Mouse (Mus musculus): Measurements from ENCODE around the gene Olfr1025-ps1. TPM values are rescaled to one million over a fixed set of nuclear protein-coding genes. Genes with fewer than 3 reads are reported as not detected.

Olfr1025-ps1 gene
- not detected for polyA plus RNA-seq (2014; fragmentation: Illumina TruSeq; extraction: RNeasy Lipid Tissue Mini Kit (QIAGEN cat#74804); ENCODE audit: insufficient read depth, low read depth, low replicate concordance)

DNA sequence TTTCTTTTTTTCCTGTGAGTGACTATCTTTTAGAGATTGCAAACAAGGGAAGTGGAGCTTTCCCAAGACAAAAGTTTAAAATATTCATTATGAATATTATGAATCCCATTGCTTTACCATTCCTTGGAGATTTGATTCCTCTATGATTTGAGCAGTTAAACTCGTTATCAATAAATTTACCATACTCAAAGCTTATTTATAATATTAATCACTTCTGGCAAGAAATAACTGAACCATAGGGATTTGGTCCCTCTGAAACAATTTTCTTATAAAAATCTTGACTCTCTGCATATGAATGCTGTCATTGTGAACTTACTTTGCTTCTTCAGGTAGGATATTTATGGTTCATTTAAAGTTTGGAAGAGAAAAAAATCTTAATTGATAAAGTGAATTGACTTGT is at the start of gene Olfr1025-ps1:
TSS of gene Olfr1025-ps1 (plus strand) at position 301 of the 400 bp plus-strand sequence.

GRCm38 (mm10) chr2:85868294-85868693 is 46.7 kb upstream of the Olfr1025-ps1 start, which contains the start of gene Olfr1022:
Gene Olfr1022 (plus strand): TSS chr2:85868594.

GRCm38 (mm10) chr2:85885340-85885739 is 29.7 kb upstream of the Olfr1025-ps1 start, which contains the start of gene Olfr1023:
Gene Olfr1023 (plus strand): TSS chr2:85885640.

DNA sequence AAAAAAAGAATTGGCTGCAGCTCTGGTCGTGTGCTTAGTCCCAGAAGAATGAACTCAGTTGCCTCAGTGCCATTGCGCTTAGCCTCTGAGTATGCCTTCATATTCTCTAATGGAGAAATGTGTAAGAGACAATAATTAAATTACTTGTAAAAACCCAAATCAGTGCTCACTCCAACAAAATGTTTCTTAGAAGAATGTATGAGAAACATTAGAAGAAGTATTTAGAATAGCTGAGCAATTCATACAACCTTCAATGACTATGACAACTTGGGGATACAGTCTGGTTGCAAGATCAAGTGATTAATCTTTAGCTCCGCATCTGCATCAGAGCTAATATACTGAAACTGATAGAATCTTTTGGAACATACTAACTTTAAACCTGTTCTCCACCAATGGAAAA is 10.0 kb upstream of the Olfr1025-ps1 start, which contains the start of gene Olfr1024:
TSS of gene Olfr1024 (minus strand) at position 101 of the 400 bp plus-strand sequence.

DNA sequence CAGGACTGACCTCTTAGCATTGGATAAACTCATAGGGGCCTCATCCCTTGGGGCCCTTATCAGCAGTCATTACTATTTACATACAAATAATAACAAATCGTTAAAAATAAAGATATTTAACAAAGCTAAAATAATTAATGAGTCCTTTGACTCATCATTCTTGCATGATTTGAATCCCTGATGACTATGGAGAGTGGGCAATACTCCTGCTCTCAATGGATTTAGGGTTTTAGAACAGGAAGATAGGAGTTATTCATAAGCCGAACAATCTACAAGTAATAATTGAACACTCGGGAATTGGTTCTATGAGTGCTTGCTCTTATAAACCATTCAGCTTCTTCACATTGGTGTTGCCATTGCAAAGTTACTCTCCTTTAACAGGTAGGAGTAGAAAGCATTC is 6.3 kb downstream of the Olfr1025-ps1 start, which contains the start of gene Olfr1026:
TSS of gene Olfr1026 (plus strand) at position 301 of the 400 bp plus-strand sequence.

GRCm38 (mm10) chr2:85950137-85950536 is 35.1 kb downstream of the Olfr1025-ps1 start, which contains the start of gene Olfr1028:
Gene Olfr1028 (plus strand): TSS chr2:85950437.

Other genes starting within 250 kb of the Olfr1025-ps1 start
- not detected for gene Olfr1006, start 236.4 kb upstream of the Olfr1025-ps1 start, polyA plus RNA-seq (2014; fragmentation: Illumina TruSeq; extraction: RNeasy Lipid Tissue Mini Kit (QIAGEN cat#74804); ENCODE audit: insufficient read depth, low read depth, low replicate concordance)
- not detected for gene Olfr1008, start 225.8 kb upstream of the Olfr1025-ps1 start, polyA plus RNA-seq (2014; fragmentation: Illumina TruSeq; extraction: RNeasy Lipid Tissue Mini Kit (QIAGEN cat#74804); ENCODE audit: insufficient read depth, low read depth, low replicate concordance)
- not detected for gene Olfr1009, start 199.8 kb upstream of the Olfr1025-ps1 start, polyA plus RNA-seq (2014; fragmentation: Illumina TruSeq; extraction: RNeasy Lipid Tissue Mini Kit (QIAGEN cat#74804); ENCODE audit: insufficient read depth, low read depth, low replicate concordance)
- gene Olfr1012, start 152.4 kb upstream of the Olfr1025-ps1 start, polyA plus RNA-seq (2014; fragmentation: Illumina TruSeq; extraction: RNeasy Lipid Tissue Mini Kit (QIAGEN cat#74804); ENCODE audit: insufficient read depth, low read depth, low replicate concordance), result not detected
- not detected for gene Olfr1013, start 148.1 kb upstream of the Olfr1025-ps1 start, polyA plus RNA-seq (2014; fragmentation: Illumina TruSeq; extraction: RNeasy Lipid Tissue Mini Kit (QIAGEN cat#74804); ENCODE audit: insufficient read depth, low read depth, low replicate concordance)
- gene Olfr1014, start 142.5 kb upstream of the Olfr1025-ps1 start, polyA plus RNA-seq (2014; fragmentation: Illumina TruSeq; extraction: RNeasy Lipid Tissue Mini Kit (QIAGEN cat#74804); ENCODE audit: insufficient read depth, low read depth, low replicate concordance), result not detected
- not detected for gene Olfr1015, start 133.2 kb upstream of the Olfr1025-ps1 start, polyA plus RNA-seq (2014; fragmentation: Illumina TruSeq; extraction: RNeasy Lipid Tissue Mini Kit (QIAGEN cat#74804); ENCODE audit: insufficient read depth, low read depth, low replicate concordance)
- gene Olfr1016, start 112.6 kb upstream of the Olfr1025-ps1 start, polyA plus RNA-seq (2014; fragmentation: Illumina TruSeq; extraction: RNeasy Lipid Tissue Mini Kit (QIAGEN cat#74804); ENCODE audit: insufficient read depth, low read depth, low replicate concordance), result not detected
- gene Olfr1018, start 96.7 kb upstream of the Olfr1025-ps1 start, polyA plus RNA-seq (2014; fragmentation: Illumina TruSeq; extraction: RNeasy Lipid Tissue Mini Kit (QIAGEN cat#74804); ENCODE audit: insufficient read depth, low read depth, low replicate concordance), result not detected
- not detected for gene Olfr1019, start 69.7 kb upstream of the Olfr1025-ps1 start, polyA plus RNA-seq (2014; fragmentation: Illumina TruSeq; extraction: RNeasy Lipid Tissue Mini Kit (QIAGEN cat#74804); ENCODE audit: insufficient read depth, low read depth, low replicate concordance)
- not detected for gene Olfr1020, start 68.2 kb upstream of the Olfr1025-ps1 start, polyA plus RNA-seq (2014; fragmentation: Illumina TruSeq; extraction: RNeasy Lipid Tissue Mini Kit (QIAGEN cat#74804); ENCODE audit: insufficient read depth, low read depth, low replicate concordance)
- not detected for gene Olfr1022, start 46.6 kb upstream of the Olfr1025-ps1 start, polyA plus RNA-seq (2014; fragmentation: Illumina TruSeq; extraction: RNeasy Lipid Tissue Mini Kit (QIAGEN cat#74804); ENCODE audit: insufficient read depth, low read depth, low replicate concordance)
- gene Olfr1023, start 29.6 kb upstream of the Olfr1025-ps1 start, polyA plus RNA-seq (2014; fragmentation: Illumina TruSeq; extraction: RNeasy Lipid Tissue Mini Kit (QIAGEN cat#74804); ENCODE audit: insufficient read depth, low read depth, low replicate concordance), result not detected
- gene Olfr1024, start 10.1 kb upstream of the Olfr1025-ps1 start, polyA plus RNA-seq (2014; fragmentation: Illumina TruSeq; extraction: RNeasy Lipid Tissue Mini Kit (QIAGEN cat#74804); ENCODE audit: insufficient read depth, low read depth, low replicate concordance), result not detected
- not detected for gene Olfr1026, start 6.4 kb downstream of the Olfr1025-ps1 start, polyA plus RNA-seq (2014; fragmentation: Illumina TruSeq; extraction: RNeasy Lipid Tissue Mini Kit (QIAGEN cat#74804); ENCODE audit: insufficient read depth, low read depth, low replicate concordance)
- not detected for gene Olfr1028, start 35.2 kb downstream of the Olfr1025-ps1 start, polyA plus RNA-seq (2014; fragmentation: Illumina TruSeq; extraction: RNeasy Lipid Tissue Mini Kit (QIAGEN cat#74804); ENCODE audit: insufficient read depth, low read depth, low replicate concordance)
- gene Olfr1029, start 58.7 kb downstream of the Olfr1025-ps1 start, polyA plus RNA-seq (2014; fragmentation: Illumina TruSeq; extraction: RNeasy Lipid Tissue Mini Kit (QIAGEN cat#74804); ENCODE audit: insufficient read depth, low read depth, low replicate concordance), result not detected
- not detected for gene Olfr1030, start 64.1 kb downstream of the Olfr1025-ps1 start, polyA plus RNA-seq (2014; fragmentation: Illumina TruSeq; extraction: RNeasy Lipid Tissue Mini Kit (QIAGEN cat#74804); ENCODE audit: insufficient read depth, low read depth, low replicate concordance)
- gene Olfr1031, start 75.1 kb downstream of the Olfr1025-ps1 start, polyA plus RNA-seq (2014; fragmentation: Illumina TruSeq; extraction: RNeasy Lipid Tissue Mini Kit (QIAGEN cat#74804); ENCODE audit: insufficient read depth, low read depth, low replicate concordance), result not detected
- not detected for gene Olfr1032, start 90.3 kb downstream of the Olfr1025-ps1 start, polyA plus RNA-seq (2014; fragmentation: Illumina TruSeq; extraction: RNeasy Lipid Tissue Mini Kit (QIAGEN cat#74804); ENCODE audit: insufficient read depth, low read depth, low replicate concordance)
- 3.4 TPM for gene Olfr1033, start 105.4 kb downstream of the Olfr1025-ps1 start, polyA plus RNA-seq (2014; fragmentation: Illumina TruSeq; extraction: RNeasy Lipid Tissue Mini Kit (QIAGEN cat#74804); ENCODE audit: insufficient read depth, low read depth, low replicate concordance)
- 0.06 TPM for gene Olfr1034, start 130.7 kb downstream of the Olfr1025-ps1 start, polyA plus RNA-seq (2014; fragmentation: Illumina TruSeq; extraction: RNeasy Lipid Tissue Mini Kit (QIAGEN cat#74804); ENCODE audit: insufficient read depth, low read depth, low replicate concordance)
- not detected for gene Olfr1036, start 158.8 kb downstream of the Olfr1025-ps1 start, polyA plus RNA-seq (2014; fragmentation: Illumina TruSeq; extraction: RNeasy Lipid Tissue Mini Kit (QIAGEN cat#74804); ENCODE audit: insufficient read depth, low read depth, low replicate concordance)
- gene Olfr1037, start 172.2 kb downstream of the Olfr1025-ps1 start, polyA plus RNA-seq (2014; fragmentation: Illumina TruSeq; extraction: RNeasy Lipid Tissue Mini Kit (QIAGEN cat#74804); ENCODE audit: insufficient read depth, low read depth, low replicate concordance), result not detected
- gene Olfr1039, start 220.7 kb downstream of the Olfr1025-ps1 start, polyA plus RNA-seq (2014; fragmentation: Illumina TruSeq; extraction: RNeasy Lipid Tissue Mini Kit (QIAGEN cat#74804); ENCODE audit: insufficient read depth, low read depth, low replicate concordance), result not detected
- not detected for gene Olfr1040, start 231.5 kb downstream of the Olfr1025-ps1 start, polyA plus RNA-seq (2014; fragmentation: Illumina TruSeq; extraction: RNeasy Lipid Tissue Mini Kit (QIAGEN cat#74804); ENCODE audit: insufficient read depth, low read depth, low replicate concordance)
- gene Olfr1042, start 246.6 kb downstream of the Olfr1025-ps1 start, polyA plus RNA-seq (2014; fragmentation: Illumina TruSeq; extraction: RNeasy Lipid Tissue Mini Kit (QIAGEN cat#74804); ENCODE audit: insufficient read depth, low read depth, low replicate concordance), result not detected